Comparison of ENCODE assay signal across 14 mouse cellular contexts in genomic region chr12:35161690-35162089, GRCm38 (mm10).
A peak's percentile ranks its signal among the peaks of the same experiment; 100 is the strongest.
DNase-seq lines count a peak whose midpoint lies in the region; ATAC-seq and TF ChIP-seq lines count a peak whose summit lies in the region.
"Had no signal": no experiment of that assay in that cellular context is flagged by ENCODE, and none has a peak within 500 bp of the region (broad histone marks: within the 10 kb centered on the region; RNA-seq: fewer than 3 reads in every experiment).

No protein-coding gene starts in this region.

- no peak overlapping the region for H3K27ac ChIP-seq in hindbrain, postnatal 0 days
- no peak overlapping the region for H3K27ac ChIP-seq in hindbrain, embryonic 10.5 days
- no peak overlapping the region for H3K27ac ChIP-seq in midbrain, embryonic 11.5 days (ENCODE audit: low read depth, low read length)
- no peak overlapping the region for H3K27ac ChIP-seq in midbrain, embryonic 14.5 days (replicated peaks; ENCODE audit: low read depth, low read length)
- H3K27ac ChIP-seq: hindbrain, embryonic 13.5 days; neural tube, embryonic 15.5 days had no signal

- no peak for ATAC-seq in hindbrain, postnatal 0 days
- ATAC-seq in midbrain, embryonic 11.5 days (ENCODE audit: low FRiP score) = no peak
- no peak for ATAC-seq in midbrain, embryonic 14.5 days (ENCODE audit: low FRiP score, low TSS enrichment)

- no peaks in the 10 kb centered on the region for H3K36me3 ChIP-seq in hindbrain, postnatal 0 days (ENCODE audit: insufficient read depth, low read length)
- no peaks in the 10 kb centered on the region for H3K36me3 ChIP-seq in hindbrain, embryonic 10.5 days
- H3K36me3 ChIP-seq in midbrain, embryonic 11.5 days (ENCODE audit: control insufficient read depth, insufficient read depth, low read length) = no peaks in the 10 kb centered on the region
- H3K36me3 ChIP-seq in midbrain, embryonic 14.5 days (ENCODE audit: control insufficient read depth, insufficient read depth, low read length) = no peaks in the 10 kb centered on the region
- H3K36me3 ChIP-seq in splenic B cell, adult 2 months (ENCODE audit: control insufficient read depth, insufficient read depth, low read length, poor library complexity, severe bottlenecking) = no peaks in the 10 kb centered on the region
- H3K36me3 ChIP-seq: hindbrain, embryonic 13.5 days; neural tube, embryonic 15.5 days had no signal

- H3K9ac ChIP-seq in hindbrain, postnatal 0 days (replicated peaks; ENCODE audit: low read length) = no peak overlapping the region
- no peak overlapping the region for H3K9ac ChIP-seq in midbrain, embryonic 11.5 days (ENCODE audit: low read length)
- H3K9ac ChIP-seq in midbrain, embryonic 14.5 days (replicated peaks; ENCODE audit: low read length) = no peak overlapping the region
- H3K9ac ChIP-seq: hindbrain, embryonic 13.5 days; neural tube, embryonic 15.5 days had no signal

- no peak overlapping the region for H3K4me3 ChIP-seq in hindbrain, postnatal 0 days (ENCODE audit: low read length)
- no peak overlapping the region for H3K4me3 ChIP-seq in hindbrain, embryonic 10.5 days
- H3K4me3 ChIP-seq in midbrain, embryonic 11.5 days (ENCODE audit: low read depth, low read length) = no peak overlapping the region
- no peak overlapping the region for H3K4me3 ChIP-seq in midbrain, embryonic 14.5 days (replicated peaks; ENCODE audit: low read depth, low read length)
- H3K4me3 ChIP-seq: hindbrain, embryonic 13.5 days; neural tube, embryonic 15.5 days had no signal

- TF ChIP-seq CTCF in hindbrain, postnatal 0 days (IDR thresholded peaks at IDR 0.05; ENCODE audit: low read depth) = peak; percentile 36

- H3K27me3 ChIP-seq in hindbrain, postnatal 0 days (ENCODE audit: insufficient read depth, low read length) = no peaks in the 10 kb centered on the region
- no peaks in the 10 kb centered on the region for H3K27me3 ChIP-seq in hindbrain, embryonic 10.5 days (ENCODE audit: insufficient read depth, poor library complexity, severe bottlenecking)
- no peaks in the 10 kb centered on the region for H3K27me3 ChIP-seq in midbrain, embryonic 11.5 days (ENCODE audit: control insufficient read depth, insufficient read depth, low read length)
- H3K27me3 ChIP-seq in midbrain, embryonic 14.5 days (ENCODE audit: control insufficient read depth, insufficient read depth, low read length) = no peaks in the 10 kb centered on the region
- H3K27me3 ChIP-seq in splenic B cell, adult 2 months (ENCODE audit: control insufficient read depth, insufficient read depth, low read length, poor library complexity, severe bottlenecking) = no peaks in the 10 kb centered on the region
- H3K27me3 ChIP-seq: hindbrain, embryonic 13.5 days; neural tube, embryonic 15.5 days had no signal

- H3K4me2 ChIP-seq in hindbrain, postnatal 0 days (ENCODE audit: low read depth, low read length) = no peak overlapping the region
- H3K4me2 ChIP-seq in midbrain, embryonic 11.5 days = no peak overlapping the region
- no peak overlapping the region for H3K4me2 ChIP-seq in midbrain, embryonic 14.5 days (ENCODE audit: low read length)
- H3K4me2 ChIP-seq: hindbrain, embryonic 13.5 days; liver, embryonic 11.5 days; neural tube, embryonic 15.5 days had no signal

- no peaks in the 10 kb centered on the region for H3K4me1 ChIP-seq in hindbrain, postnatal 0 days (ENCODE audit: insufficient read depth, low read length)
- H3K4me1 ChIP-seq in hindbrain, embryonic 10.5 days (replicated peaks) = 0 out of 2 replicates have a peak, but pooled peaks cover 7% of the 10 kb centered on the region
- H3K4me1 ChIP-seq in midbrain, embryonic 11.5 days (ENCODE audit: control insufficient read depth, insufficient read depth, low read length) = no peaks in the 10 kb centered on the region
- no peaks in the 10 kb centered on the region for H3K4me1 ChIP-seq in midbrain, embryonic 14.5 days (ENCODE audit: control insufficient read depth, insufficient read depth, low read length)
- H3K4me1 ChIP-seq: hindbrain, embryonic 13.5 days; neural tube, embryonic 15.5 days had no signal

- DNase-seq in cerebellum, adult 18-20 months = peak; percentile 25 to 31
- no peak for DNase-seq in cerebellum, postnatal 4 days (ENCODE audit: low spot score in 2 of 2)
- no peak for DNase-seq in hindbrain, postnatal 0 days (ENCODE audit: low spot score)
- DNase-seq in hindbrain, embryonic 10.5 days (ENCODE audit: low spot score) = no peak
- DNase-seq in midbrain, embryonic 11.5 days (ENCODE audit: low spot score, missing footprints) = peak; percentile 17
- no peak for DNase-seq in midbrain, embryonic 14.5 days
- peak; percentile 42 for DNase-seq in splenic B cell, adult 2 months (ENCODE audit: low read depth, low spot score)
- no peak for DNase-seq in right cerebral cortex, adult 2 months (ENCODE audit: low spot score in 2 of 2)
- DNase-seq: gastrocnemius, postnatal 36 days; kidney, adult 8-10 months; right cerebral cortex, adult 18-20 months had no signal

- no peaks in the 10 kb centered on the region for H3K9me3 ChIP-seq in hindbrain, postnatal 0 days (ENCODE audit: low read length)
- H3K9me3 ChIP-seq in hindbrain, embryonic 10.5 days = no peaks in the 10 kb centered on the region
- H3K9me3 ChIP-seq in midbrain, embryonic 11.5 days (ENCODE audit: control insufficient read depth, low read length) = no peaks in the 10 kb centered on the region
- no peaks in the 10 kb centered on the region for H3K9me3 ChIP-seq in midbrain, embryonic 14.5 days (ENCODE audit: control insufficient read depth, low read length)
- H3K9me3 ChIP-seq: hindbrain, embryonic 13.5 days; neural tube, embryonic 15.5 days had no signal

- 73% methylated on average over 4 of the region's 4 CpGs for WGBS in hindbrain, postnatal 0 days
- 83% methylated on average over 4 of the region's 4 CpGs for WGBS in hindbrain, embryonic 10.5 days
- WGBS in midbrain, embryonic 11.5 days = 78% methylated on average over 4 of the region's 4 CpGs
- 80% methylated on average over 4 of the region's 4 CpGs for WGBS in midbrain, embryonic 14.5 days

Comparison
In these comparisons a context has a peak if more than half of its experiments do, and no peak if none do; other contexts are left out.
1. DNase-seq: peak in cerebellum, adult 18-20 months (2 of 2), midbrain, embryonic 11.5 days (single experiment) and splenic B cell, adult 2 months (single experiment); none in cerebellum, postnatal 4 days (0 of 2), hindbrain, postnatal 0 days (single experiment), hindbrain, embryonic 10.5 days (single experiment), midbrain, embryonic 14.5 days (single experiment) and right cerebral cortex, adult 2 months (0 of 2).